Mouse (Mus musculus): Measurements from ENCODE around the gene Kalrn.

- TF ChIP-seq CTCF (conservative IDR thresholded peaks at IDR 0.05; ENCODE audit: low read length) (no peak), POU5F1 (IDR thresholded peaks at IDR 0.05; ENCODE audit: borderline replicate concordance, low read length) (no peak), NANOG (IDR thresholded peaks at IDR 0.05; ENCODE audit: borderline replicate concordance, low read length) (no peak)
These were observed 492.5 kb downstream of the Kalrn start for GRCm38 (mm10) chr16:34080818-34081217.

Data from E14TG2a.4 (cell line).